Mouse (Mus musculus) gastrocnemius, postnatal 25 days (tissue): ENCODE results near the gene Grin2a. TPM values are rescaled to one million over a fixed set of nuclear protein-coding genes. Genes with fewer than 3 reads are reported as not detected.
"Not testable (repeated sequence)": the region's sequence is repeated elsewhere in the genome, so short reads cannot be mapped to it uniquely, and the experiment has no call there.

Experiments
- DNase-seq: peaks from one replicate; pipeline ENCODE4 v3.0.0; 2022
- total RNA-seq, 2 experiments: library from RNA; stranded (reverse); gene quantifications; 1 replicate in 1 of 2; 2 replicates in 1 of 2; pipeline ENCODE4 v1.2.3; 2021

Grin2a gene
- total RNA-seq, 2 experiments from 2014 or later: 0.08 to 0.32 TPM

GRCm38 (mm10) chr16:9625652-9626444 lies 369.5 kb downstream of the Grin2a start:
- DNase-seq: no peak

GRCm38 (mm10) chr16:9624346-9624745 lies 371.0 kb downstream of the Grin2a start:
- no peak for DNase-seq

GRCm38 (mm10) chr16:9618206-9618605 lies 377.2 kb downstream of the Grin2a start:
- no peak for DNase-seq

GRCm38 (mm10) chr16:9617215-9617614 lies 378.1 kb downstream of the Grin2a start:
- no peak for DNase-seq

- no peak for DNase-seq
Measured at GRCm38 (mm10) chr16:9616807-9617206, 378.6 kb downstream of the Grin2a start.

- not testable (repeated sequence) for DNase-seq
Measured at GRCm38 (mm10) chr16:9612596-9612995, 382.8 kb downstream of the Grin2a start.

GRCm38 (mm10) chr16:9607432-9607831 lies 387.9 kb downstream of the Grin2a start:
- no peak for DNase-seq

- no peak for DNase-seq
Measured at GRCm38 (mm10) chr16:9603983-9604382, 391.4 kb downstream of the Grin2a start.

GRCm38 (mm10) chr16:9602579-9602978 lies 392.8 kb downstream of the Grin2a start:
- DNase-seq: no peak

- no peak for DNase-seq
Measured at GRCm38 (mm10) chr16:9589176-9589575, 406.2 kb downstream of the Grin2a start.

- DNase-seq: no peak
Measured at GRCm38 (mm10) chr16:9588431-9588830, 406.9 kb downstream of the Grin2a start.

GRCm38 (mm10) chr16:9583981-9584380 lies 411.4 kb downstream of the Grin2a start:
- no peak for DNase-seq

- DNase-seq: no peak
Measured at GRCm38 (mm10) chr16:9571793-9572192, 423.6 kb downstream of the Grin2a start.

- no peak for DNase-seq
Measured at GRCm38 (mm10) chr16:9567286-9567685, 428.1 kb downstream of the Grin2a start.

GRCm38 (mm10) chr16:9561816-9562215 lies 433.5 kb downstream of the Grin2a start:
- DNase-seq: no peak

- no peak for DNase-seq
Measured at GRCm38 (mm10) chr16:9535196-9535595, 460.2 kb downstream of the Grin2a start.

- DNase-seq: no peak
Measured at GRCm38 (mm10) chr16:9533564-9534332, 461.6 kb downstream of the Grin2a start.

- DNase-seq: no peak
Measured at GRCm38 (mm10) chr16:9532843-9533532, 462.4 kb downstream of the Grin2a start.

- no peak for DNase-seq
Measured at GRCm38 (mm10) chr16:9527214-9527613, 468.1 kb downstream of the Grin2a start.

- no peak for DNase-seq
Measured at GRCm38 (mm10) chr16:9523314-9523713, 472.0 kb downstream of the Grin2a start.
